Mouse (Mus musculus) limb, embryonic 14.5 days (tissue): ENCODE measurements around the gene Dnah9. TPM values are rescaled to one million over a fixed set of nuclear protein-coding genes. Genes with fewer than 3 reads are reported as not detected.

Experiments
- ATAC-seq: fragments of 200-750 bp; cut with Nextera tagmentation; 2 replicates; pipeline ENCODE4 v1.8.0; 2017; ENCODE audit warnings: low read depth, moderate number of reproducible peaks, moderate TSS enrichment; ENCODE audit not compliant: low FRiP score
- DNase-seq: peaks from one replicate; pipeline ENCODE4 v3.0.0-alpha.2; 2015; ENCODE audit warnings: low spot score
- H3K27ac ChIP-seq: fragments of 300-500 bp; sonication (generic); replicated peaks from 2 replicates; pipeline ENCODE4 v1.5.1; 2014; ENCODE audit warnings: low read depth, mild to moderate bottlenecking, low read length, moderate library complexity, mixed read lengths
- H3K27me3 ChIP-seq: fragments of 300-500 bp; sonication (generic); 2 replicates; pipeline ENCODE4 v1.6.1; 2014; ENCODE audit warnings: low read length, mixed read lengths; ENCODE audit not compliant: control insufficient read depth, insufficient read depth
- H3K36me3 ChIP-seq: fragments of 300-500 bp; sonication (generic); 2 replicates; pipeline ENCODE4 v1.6.1; 2014; ENCODE audit warnings: mild to moderate bottlenecking, low read length, moderate library complexity, mixed read lengths; ENCODE audit not compliant: control insufficient read depth, insufficient read depth
- H3K4me1 ChIP-seq: fragments of 300-500 bp; sonication (generic); 2 replicates; pipeline ENCODE4 v1.6.1; 2014; ENCODE audit warnings: antibody characterized with exemption, low read length, mixed read lengths; ENCODE audit not compliant: control insufficient read depth, insufficient read depth
- H3K4me2 ChIP-seq: fragments of 300-500 bp; sonication (generic); replicated peaks from 2 replicates; pipeline ENCODE4 v1.6.1; 2014; ENCODE audit warnings: low read depth, mild to moderate bottlenecking, low read length, moderate library complexity; ENCODE audit not compliant: severe bottlenecking
- H3K4me3 ChIP-seq: fragments of 300-500 bp; sonication (generic); replicated peaks from 2 replicates; pipeline ENCODE4 v1.5.1; 2014; ENCODE audit warnings: low read length
- H3K9ac ChIP-seq: fragments of 300-500 bp; sonication (generic); 2 replicates; pipeline ENCODE4 v1.6.1; 2014; ENCODE audit warnings: mild to moderate bottlenecking, low read depth, low read length, moderate library complexity; ENCODE audit not compliant: severe bottlenecking
- H3K9me3 ChIP-seq: fragments of 300-500 bp; sonication (generic); 2 replicates; pipeline ENCODE4 v1.6.1; 2016; ENCODE audit warnings: low read length; ENCODE audit not compliant: control insufficient read depth
- POLR2A ChIP-seq: fragments of 200-500 bp; IDR thresholded peaks from 2 replicates; pipeline ENCODE4 v1.8.0; 2012; ENCODE audit warnings: inconsistent platforms, mild to moderate bottlenecking, moderate library complexity, borderline replicate concordance; ENCODE audit not compliant: insufficient read depth, insufficient read length; ENCODE audit errors: extremely low read depth
- WGBS: fragments of 180-500 bp; shearing (Covaris S2); extraction: QIAGEN DNeasy Blood & Tissue Kit; methylation state at CpG from one replicate; pipeline ENCODE4 v1.1.7; 2014; 5-methylcytosine and 5-hydroxymethylcytosine counted together
- polyA plus RNA-seq, 2 experiments: library from polyadenylated mRNA; depleted of rRNA in 1 of 2; stranded (reverse) in 1 of 2; unstranded in 1 of 2; fragments of >200 nt; fragmentation: Nextera tagmentation in 1 of 2; extraction: Ambion mirVana in 1 of 2; gene quantifications; 2 replicates each; pipeline versions ENCODE4 v1.2.1 to v1.2.3; 2012 to 2014

The Dnah9 gene
- polyA plus RNA-seq, 2 experiments, result 0.17 to 0.36 TPM

DNA sequence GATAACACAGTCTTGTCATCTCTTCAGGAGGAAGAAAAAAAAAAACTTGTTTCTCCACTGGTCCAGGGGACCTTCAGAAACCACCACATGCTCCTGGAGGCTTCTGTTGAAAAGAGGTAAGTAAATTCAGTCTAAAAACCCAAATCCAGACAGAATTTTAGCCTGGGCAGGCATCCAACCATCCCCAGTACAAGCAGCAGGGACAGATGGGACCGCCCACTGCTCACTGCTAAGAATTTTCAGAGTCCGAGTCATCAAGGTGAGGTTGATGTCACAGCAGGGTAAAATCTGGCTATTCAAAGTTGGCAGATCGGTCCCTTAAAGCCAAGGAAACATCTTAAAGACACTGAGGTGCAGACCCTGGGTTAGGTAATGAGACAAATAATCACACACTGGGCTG, 366.5 kb downstream of the Dnah9 start:
- Histone ChIP-seq H3K27ac (no peak overlapping the region), H3K4me1 (peaks cover 4% of the 10 kb centered on the region; the same call in 1 of the 2 replicates), H3K4me3 (no peak overlapping the region), H3K9me3 (no peaks in the 10 kb centered on the region), H3K27me3 (no peaks in the 10 kb centered on the region), H3K9ac (no peak overlapping the region), H3K36me3 (no peaks in the 10 kb centered on the region), H3K4me2 (no peak overlapping the region)
- no peak for DNase-seq
- no peak for TF ChIP-seq POLR2A
- WGBS, result 37% methylated on average over 3 of the region's 3 CpGs
- ATAC-seq, result no peak

DNA sequence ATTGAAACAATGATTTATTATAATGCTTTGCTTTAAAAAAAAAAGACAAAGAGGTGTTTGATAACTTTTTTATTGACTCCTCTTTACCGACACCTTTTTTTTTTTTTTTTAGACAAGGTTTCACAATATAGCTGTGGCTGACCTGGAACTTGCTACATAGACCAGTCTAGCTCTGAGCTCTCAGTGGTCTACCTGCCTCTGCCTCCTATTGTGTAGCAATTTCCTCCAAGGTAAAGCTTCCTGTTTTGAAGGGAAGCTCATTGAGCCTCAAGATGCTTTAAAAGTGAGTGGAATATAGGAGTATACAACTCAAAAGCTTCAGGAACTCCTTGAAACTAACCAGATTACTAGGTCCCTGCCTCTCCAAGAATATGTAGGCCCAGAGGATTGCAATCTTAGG, 372.5 kb downstream of the Dnah9 start:
- no peaks in the 10 kb centered on the region for H3K4me1 ChIP-seq
- WGBS, result 64% methylated on average over 1 of the region's 1 CpGs
- no peaks in the 10 kb centered on the region for H3K9me3 ChIP-seq
- no peaks in the 10 kb centered on the region for H3K36me3 ChIP-seq
- no peak overlapping the region for H3K4me2 ChIP-seq
- H3K27ac ChIP-seq, result no peak overlapping the region
- no peak overlapping the region for H3K4me3 ChIP-seq
- no peak for TF ChIP-seq POLR2A
- H3K27me3 ChIP-seq, result no peaks in the 10 kb centered on the region
- no peak overlapping the region for H3K9ac ChIP-seq
- ATAC-seq, result no peak
- DNase-seq, result no peak

DNA sequence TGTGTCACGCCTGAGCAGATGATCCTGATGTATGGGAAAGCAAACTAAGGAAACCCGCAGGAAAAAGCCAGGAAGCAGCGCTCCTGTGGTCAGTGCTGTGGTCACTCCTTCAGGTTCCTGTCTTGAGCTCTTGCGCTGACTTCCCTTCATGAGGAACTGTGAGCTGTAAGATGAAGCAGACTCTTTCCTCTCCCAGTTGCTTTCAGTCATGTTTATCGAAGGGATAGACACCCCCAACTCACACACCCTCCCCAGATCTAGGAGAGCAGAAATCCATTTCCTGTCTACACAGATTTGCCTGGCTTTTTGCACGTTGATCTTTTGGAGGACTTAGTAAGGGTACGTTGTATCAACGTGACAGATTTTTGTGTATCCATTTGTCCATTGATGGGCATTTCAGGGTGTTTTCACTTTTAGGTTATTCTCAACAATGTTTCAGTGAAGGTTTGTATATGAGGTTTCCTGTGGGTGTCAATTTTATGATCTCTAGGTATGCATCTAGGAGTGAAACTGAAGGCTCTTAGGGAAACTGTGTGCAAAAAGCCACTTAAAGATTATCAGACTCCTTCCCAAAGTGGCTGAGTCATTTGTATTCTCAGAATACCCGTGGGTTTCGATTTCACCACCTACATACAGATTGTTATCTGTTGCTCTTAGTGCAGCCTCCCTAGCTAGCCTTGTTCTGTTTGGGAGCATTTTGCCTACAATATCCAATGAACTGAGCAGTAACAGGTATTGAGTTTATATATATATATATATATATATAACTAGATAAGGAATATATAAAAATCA, 373.7 kb downstream of the Dnah9 start:
- no peak overlapping the region for H3K27ac ChIP-seq

GRCm38 (mm10) chr11:65788154-65788553, 380.2 kb downstream of the Dnah9 start, which contains the start of gene Map2k4:
Map2k4 (minus strand) TSS chr11:65788297.
- Histone ChIP-seq H3K27me3 (no peaks in the 10 kb centered on the region), H3K27ac (peak within 1 kb of the TSS; percentile 91), H3K9me3 (no peaks in the 10 kb centered on the region), H3K4me1 (peaks cover 12% of the 10 kb centered on the region; the same call in 1 of the 2 replicates), H3K4me3 (peak within 1 kb of the TSS; percentile 92), H3K9ac (peak within 1 kb of the TSS; percentile 98), H3K36me3 (no peaks in the 10 kb centered on the region), H3K4me2 (peak within 1 kb of the TSS; percentile 58)
- DNase-seq (peak; percentile 88), ATAC-seq (peak; percentile 99)
- WGBS, result 4% methylated on average over 9 of the region's 36 CpGs
- peak; percentile 76; the same call in 1 of the 2 replicates for TF ChIP-seq POLR2A

More for the DNA sequence above, 373.7 kb downstream of the Dnah9 start:
- Histone ChIP-seq H3K4me3 (no peak overlapping the region), H3K9ac (no peak overlapping the region), H3K9me3 (no peaks in the 10 kb centered on the region), H3K4me1 (no peaks in the 10 kb centered on the region), H3K27me3 (no peaks in the 10 kb centered on the region), H3K36me3 (no peaks in the 10 kb centered on the region), H3K4me2 (no peak overlapping the region)
- WGBS, result 76% methylated on average over 10 of the region's 10 CpGs
- no peak for TF ChIP-seq POLR2A
- no peak for DNase-seq
- no peak for ATAC-seq

DNA sequence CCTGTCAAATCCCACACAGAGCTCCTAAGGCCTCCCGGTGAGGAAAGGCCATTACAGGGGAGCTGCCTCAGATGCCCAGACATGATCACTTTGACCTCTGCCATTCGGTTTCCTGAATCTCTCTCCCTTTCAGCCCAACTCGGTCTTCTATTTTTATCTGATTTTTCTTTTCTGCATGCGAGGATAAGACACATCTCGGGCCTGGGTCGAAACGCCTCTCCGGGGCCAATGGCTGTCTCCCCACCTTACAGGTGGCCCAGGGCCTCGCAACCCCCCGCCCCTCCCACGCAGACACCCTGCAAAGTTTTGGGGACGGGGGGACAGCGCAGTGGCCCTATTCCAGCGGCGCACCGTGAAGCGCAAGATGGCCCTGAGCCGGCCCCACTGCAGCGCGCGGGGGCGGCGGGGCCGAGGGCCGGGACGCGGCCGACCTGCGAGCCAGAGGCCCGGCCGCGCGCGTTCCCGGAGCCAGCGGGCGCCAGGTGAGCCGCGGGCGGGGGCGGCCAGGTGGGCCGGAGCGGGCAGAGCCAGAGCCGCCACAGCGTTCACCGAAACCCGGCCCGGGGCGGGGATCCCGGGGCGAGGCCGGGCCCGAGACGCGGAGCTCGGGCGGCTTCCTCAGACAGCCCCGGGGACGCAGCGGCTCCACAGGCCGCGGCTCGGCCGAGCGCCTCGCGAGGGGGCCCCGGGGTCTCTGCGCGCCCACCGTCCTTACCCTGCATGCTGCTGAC, 380.8 kb downstream of the Dnah9 start:
- H3K36me3 ChIP-seq, result no peaks in the 10 kb centered on the region
- ATAC-seq (peak; percentile 82), DNase-seq (peak; percentile 21)
- peak overlapping the region; percentile 92 for H3K4me3 ChIP-seq
- TF ChIP-seq POLR2A, result no peak
- H3K4me2 ChIP-seq, result peak overlapping the region; percentile 58
- H3K4me1 ChIP-seq, result peaks cover 12% of the 10 kb centered on the region; the same call in 1 of the 2 replicates
- WGBS, result 1% methylated on average over 53 of the region's 71 CpGs
- peak overlapping the region; percentile 98 for H3K9ac ChIP-seq
- no peaks in the 10 kb centered on the region for H3K9me3 ChIP-seq
- peak overlapping the region; percentile 91 for H3K27ac ChIP-seq
- H3K27me3 ChIP-seq, result no peaks in the 10 kb centered on the region
